Mouse (Mus musculus) liver, embryonic 12.5 days (tissue): ENCODE measurements at regions not wholly inside any gene's neighbourhood (a gene's known extent, or its start where the extent isn't known, plus 50 kb on each side); places are given as distances from the start of the nearest gene placed in this dataset.

Source experiments
- ATAC-seq: fragments of 200-750 bp; cut with Nextera tagmentation; 2 replicates; pipeline ENCODE4 v1.8.0; 2017; ENCODE audit warnings: moderate number of reproducible peaks, mild to moderate bottlenecking, moderate library complexity
- H3K27ac ChIP-seq: fragments of 300-500 bp; sonication (generic); 2 replicates; pipeline ENCODE4 v1.5.1; 2016; ENCODE audit warnings: mild to moderate bottlenecking
- H3K27me3 ChIP-seq: fragments of 300-500 bp; sonication (generic); replicated peaks from 2 replicates; pipeline ENCODE4 v1.6.1; 2016; ENCODE audit warnings: mild to moderate bottlenecking, moderate library complexity
- H3K36me3 ChIP-seq: fragments of 300-500 bp; sonication (generic); 2 replicates; pipeline ENCODE4 v1.6.1; 2016; ENCODE audit warnings: mild to moderate bottlenecking, moderate library complexity
- H3K4me1 ChIP-seq: fragments of 300-500 bp; sonication (generic); 2 replicates; pipeline ENCODE4 v1.6.1; 2016
- H3K4me2 ChIP-seq: fragments of 300-500 bp; sonication (generic); 2 replicates; pipeline ENCODE4 v1.6.1; 2016; ENCODE audit warnings: mild to moderate bottlenecking, moderate library complexity
- H3K4me3 ChIP-seq: fragments of 300-500 bp; sonication (generic); 2 replicates; pipeline ENCODE4 v1.5.1; 2016; ENCODE audit warnings: mild to moderate bottlenecking, moderate library complexity
- H3K9ac ChIP-seq: fragments of 300-500 bp; sonication (generic); 2 replicates; pipeline ENCODE4 v1.6.1; 2016; ENCODE audit warnings: mild to moderate bottlenecking, moderate library complexity
- H3K9me3 ChIP-seq: fragments of 300-500 bp; sonication (generic); replicated peaks from 2 replicates; pipeline ENCODE4 v1.6.1; 2016; ENCODE audit warnings: mild to moderate bottlenecking, moderate library complexity
- WGBS: fragments of 180-500 bp; shearing (Covaris S2); methylation state at CpG from one replicate; pipeline ENCODE4 v1.1.7; 2016; ENCODE audit not compliant: insufficient replicate concordance; 5-methylcytosine and 5-hydroxymethylcytosine counted together

DNA sequence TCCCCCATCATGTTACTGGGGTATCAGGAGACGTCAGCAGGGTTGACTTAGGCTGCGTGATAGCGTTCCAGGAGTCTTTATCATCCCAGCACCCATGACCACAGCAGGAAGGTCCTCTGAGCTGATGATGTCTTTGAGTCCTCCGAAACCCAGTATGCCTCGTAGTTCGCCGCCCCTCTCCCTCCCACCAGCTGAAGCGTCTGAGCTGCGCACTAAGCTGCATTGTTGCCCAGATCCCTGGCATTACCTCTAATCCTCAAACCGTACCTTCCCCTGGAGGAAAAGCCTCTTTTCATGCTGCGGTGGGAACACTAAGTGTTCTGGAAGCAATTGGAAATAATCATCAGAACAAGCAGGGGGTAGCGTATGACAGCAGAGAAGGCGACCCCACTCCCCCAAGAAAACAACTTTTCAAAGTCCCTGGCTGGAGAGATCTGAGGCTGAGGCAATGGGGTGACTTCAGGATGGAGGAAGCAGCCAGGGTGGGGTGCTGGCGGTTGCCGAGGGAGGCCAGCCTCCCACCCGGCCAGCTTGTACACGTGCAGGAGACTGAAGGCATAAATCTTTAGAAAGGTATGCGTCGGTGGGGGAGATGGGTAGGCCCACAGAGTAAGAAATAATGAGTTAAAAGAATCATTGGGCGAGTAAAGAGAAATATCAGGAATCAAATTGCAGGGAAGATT is 93.7 kb upstream of the Lrfn2 start:
- Histone ChIP-seq H3K36me3 (no peaks in the 10 kb centered on the region), H3K4me2 (no peak overlapping the region), H3K27me3 (no peaks in the 10 kb centered on the region), H3K4me3 (no peak overlapping the region), H3K27ac (no peak overlapping the region), H3K9me3 (no peaks in the 10 kb centered on the region), H3K9ac (no peak overlapping the region), H3K4me1 (no peaks in the 10 kb centered on the region)
- 67% methylated on average over 20 of the region's 20 CpGs for WGBS
- ATAC-seq: no peak

DNA sequence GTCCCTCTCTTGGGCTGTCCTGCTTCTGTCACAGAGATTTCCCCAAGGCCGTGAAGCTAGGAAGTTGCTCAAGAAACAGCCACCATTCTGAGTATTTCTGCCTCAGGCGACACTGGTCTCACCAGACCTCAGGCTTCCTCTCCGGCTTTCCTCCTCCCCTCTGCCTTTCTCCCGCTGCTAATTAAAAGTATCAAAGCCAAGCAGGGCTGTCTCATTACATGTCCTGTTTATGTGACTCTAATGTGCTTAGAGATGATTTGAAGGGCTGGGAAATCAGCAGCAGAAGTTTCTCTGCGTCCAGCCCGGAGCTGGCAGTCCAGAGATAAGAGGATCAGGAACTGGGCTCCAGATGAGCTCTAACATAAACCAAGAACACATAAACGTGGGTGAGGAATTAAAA is 84.3 kb upstream of the Lrfn2 start:
- H3K27ac ChIP-seq: no peak overlapping the region
- no peaks in the 10 kb centered on the region for H3K36me3 ChIP-seq
- H3K9ac ChIP-seq: no peak overlapping the region
- H3K4me1 ChIP-seq: no peaks in the 10 kb centered on the region
- H3K9me3 ChIP-seq: no peaks in the 10 kb centered on the region
- no peak for ATAC-seq
- H3K27me3 ChIP-seq: no peaks in the 10 kb centered on the region
- H3K4me2 ChIP-seq: no peak overlapping the region
- H3K4me3 ChIP-seq: no peak overlapping the region
- 51% methylated on average over 7 of the region's 7 CpGs for WGBS

DNA sequence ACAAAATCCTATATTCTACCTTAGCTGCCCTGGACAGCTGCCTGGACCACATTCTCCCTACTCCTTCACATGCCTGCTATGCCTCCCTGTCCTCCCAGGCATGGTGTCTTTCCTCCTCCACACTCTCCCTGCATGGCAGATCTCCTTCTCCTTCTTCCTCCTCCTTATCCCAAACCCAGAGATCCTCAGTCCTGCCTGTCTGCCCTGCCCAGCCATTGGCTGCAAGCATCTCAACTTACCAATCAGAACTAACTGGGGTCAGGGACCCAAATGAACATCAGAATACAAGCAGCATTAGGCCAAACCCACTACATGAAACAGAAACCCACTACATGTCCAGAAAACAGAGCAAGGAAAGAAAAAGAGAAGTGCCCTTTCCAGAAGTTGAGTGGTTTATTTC is 81.3 kb upstream of the Lrfn2 start:
- ATAC-seq: no peak

DNA sequence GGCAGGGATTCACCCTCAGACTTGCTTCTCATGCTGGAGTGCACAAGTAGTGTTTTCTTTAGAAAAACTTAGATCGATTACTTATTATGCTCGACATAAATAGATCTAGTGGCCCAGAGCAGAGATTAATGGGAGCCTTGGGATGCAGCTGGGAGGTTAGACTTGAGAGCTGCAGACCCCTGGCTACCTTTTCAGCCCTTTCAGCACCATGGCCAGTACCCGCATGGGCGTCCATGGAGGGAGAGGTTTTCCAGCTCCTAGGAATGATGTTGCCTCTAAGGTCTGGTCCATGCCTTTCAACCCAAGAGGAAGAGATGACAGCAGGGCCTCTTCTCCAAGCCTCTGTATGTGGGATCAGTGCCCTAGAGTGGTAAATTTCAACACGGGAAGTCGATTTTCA is 73.3 kb upstream of the Lrfn2 start:
- Histone ChIP-seq H3K36me3 (no peaks in the 10 kb centered on the region), H3K4me1 (no peaks in the 10 kb centered on the region), H3K4me3 (no peak overlapping the region), H3K4me2 (no peak overlapping the region), H3K9ac (no peak overlapping the region), H3K27ac (no peak overlapping the region), H3K9me3 (no peaks in the 10 kb centered on the region; the same call in 1 of the 2 replicates), H3K27me3 (no peaks in the 10 kb centered on the region)
- no peak for ATAC-seq
- 43% methylated on average over 6 of the region's 6 CpGs for WGBS

More for the DNA sequence above, 81.3 kb upstream of the Lrfn2 start:
- H3K4me1 ChIP-seq: no peaks in the 10 kb centered on the region
- no peak overlapping the region for H3K4me3 ChIP-seq
- no peak overlapping the region for H3K4me2 ChIP-seq
- H3K27me3 ChIP-seq: no peaks in the 10 kb centered on the region
- no peak overlapping the region for H3K9ac ChIP-seq
- no peaks in the 10 kb centered on the region for H3K36me3 ChIP-seq
- H3K9me3 ChIP-seq: no peaks in the 10 kb centered on the region
- H3K27ac ChIP-seq: no peak overlapping the region

DNA sequence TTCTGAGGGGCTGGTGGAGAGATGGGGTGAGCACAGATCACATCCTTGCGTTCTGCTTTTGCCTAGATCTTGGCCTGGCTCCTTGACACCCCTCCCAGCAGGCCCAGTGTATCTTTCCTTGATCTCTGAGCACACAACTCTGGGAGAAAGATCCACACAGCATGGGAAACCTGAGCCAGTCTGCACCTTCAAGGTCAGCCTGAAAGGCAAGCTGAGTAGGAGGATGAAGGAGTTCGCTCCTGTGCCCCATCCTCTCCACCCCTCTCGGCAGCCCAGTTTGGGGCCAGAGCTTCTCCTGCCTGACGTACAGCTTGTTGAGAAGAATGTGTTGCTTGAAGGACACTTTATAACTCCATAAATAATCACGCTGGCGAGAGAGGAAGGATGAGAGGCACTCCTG is 61.7 kb upstream of the Lrfn2 start:
- WGBS: 49% methylated on average over 6 of the region's 6 CpGs
- no peak for ATAC-seq
- no peaks in the 10 kb centered on the region for H3K27me3 ChIP-seq
- H3K9ac ChIP-seq: no peak overlapping the region
- H3K4me1 ChIP-seq: no peaks in the 10 kb centered on the region
- no peak overlapping the region for H3K4me2 ChIP-seq
- H3K4me3 ChIP-seq: no peak overlapping the region
- no peaks in the 10 kb centered on the region for H3K9me3 ChIP-seq
- H3K27ac ChIP-seq: no peak overlapping the region
- no peaks in the 10 kb centered on the region for H3K36me3 ChIP-seq

DNA sequence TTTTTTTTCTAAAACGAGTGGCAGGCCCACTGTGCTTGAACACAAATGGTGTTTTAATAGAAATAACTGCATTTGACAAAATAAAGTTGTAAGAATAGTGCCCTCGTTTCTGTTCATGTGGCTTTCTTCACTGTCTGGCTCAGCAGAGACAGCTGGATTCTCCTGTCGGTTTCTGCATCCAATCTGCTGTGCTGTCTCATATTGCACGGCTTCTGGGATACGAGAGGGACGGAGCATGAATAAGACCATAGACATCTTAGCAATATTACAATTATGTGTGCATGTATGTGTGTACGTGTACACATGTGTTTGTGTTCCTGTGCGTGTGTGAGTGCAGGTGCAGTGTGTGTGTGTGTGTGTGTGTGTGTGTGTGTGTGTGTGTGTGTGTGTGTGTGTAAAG is 54.7 kb upstream of the Lrfn2 start:
- Histone ChIP-seq H3K27ac (no peak overlapping the region), H3K9me3 (no peaks in the 10 kb centered on the region), H3K4me3 (no peak overlapping the region), H3K36me3 (no peaks in the 10 kb centered on the region), H3K4me2 (no peak overlapping the region), H3K4me1 (no peaks in the 10 kb centered on the region), H3K27me3 (no peaks in the 10 kb centered on the region), H3K9ac (no peak overlapping the region)
- 64% methylated on average over 8 of the region's 8 CpGs for WGBS
- no peak for ATAC-seq

DNA sequence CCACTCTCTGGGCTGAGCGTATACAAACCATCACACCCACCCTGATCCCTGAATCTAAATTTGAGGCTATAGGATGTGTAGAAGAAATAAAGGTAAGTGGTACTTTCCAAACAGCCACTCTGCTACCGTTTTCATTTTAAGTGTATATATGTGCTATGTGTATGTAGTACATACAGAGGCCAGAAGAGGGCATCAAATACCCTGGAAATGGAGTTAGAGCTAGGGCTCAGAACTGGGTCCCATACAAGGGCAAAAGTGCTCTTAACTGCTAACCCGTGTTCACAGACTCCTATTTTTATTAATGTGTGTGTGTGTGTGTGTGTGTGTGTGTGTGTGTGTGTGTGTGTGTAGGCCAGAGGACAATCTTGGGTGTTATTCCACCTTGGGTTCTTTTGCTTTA is 51.6 kb upstream of the Lrfn2 start:
- Histone ChIP-seq H3K4me1 (no peaks in the 10 kb centered on the region), H3K27me3 (no peaks in the 10 kb centered on the region), H3K36me3 (no peaks in the 10 kb centered on the region), H3K9me3 (no peaks in the 10 kb centered on the region), H3K27ac (no peak overlapping the region), H3K9ac (no peak overlapping the region), H3K4me3 (no peak overlapping the region), H3K4me2 (no peak overlapping the region)
- ATAC-seq: no peak
- WGBS: 58% methylated on average over 3 of the region's 3 CpGs

DNA sequence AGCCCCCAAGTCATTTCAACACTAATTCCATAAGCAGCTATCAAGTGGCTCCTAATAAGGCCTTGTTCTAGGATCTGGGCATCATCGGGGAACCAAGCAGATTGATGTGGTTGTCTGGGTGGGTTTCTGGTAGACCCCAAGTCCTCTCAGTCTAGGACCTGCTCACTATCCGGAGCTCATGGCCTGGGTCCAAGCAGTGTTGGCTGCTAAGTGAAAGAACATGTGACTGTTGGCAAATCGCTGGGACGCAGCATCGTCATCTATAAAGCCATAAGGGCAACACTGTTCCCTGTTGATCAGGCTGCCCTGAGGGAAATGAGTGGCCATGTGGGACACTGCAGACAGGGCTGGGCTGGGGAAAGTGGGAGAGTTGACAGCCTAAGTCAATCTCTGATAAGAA is 50.2 kb upstream of the Lrfn2 start:
- Histone ChIP-seq H3K36me3 (no peaks in the 10 kb centered on the region), H3K4me1 (no peaks in the 10 kb centered on the region), H3K9me3 (no peaks in the 10 kb centered on the region), H3K27ac (no peak overlapping the region), H3K27me3 (no peaks in the 10 kb centered on the region), H3K9ac (no peak overlapping the region), H3K4me3 (no peak overlapping the region), H3K4me2 (no peak overlapping the region)
- no peak for ATAC-seq
- 70% methylated on average over 5 of the region's 5 CpGs for WGBS
